Mouse (Mus musculus) kidney, adult 2 months (tissue): ENCODE data around the gene Klhl8. TPM values are rescaled to one million over a fixed set of nuclear protein-coding genes. Genes with fewer than 3 reads are reported as not detected.

Experiments
- DNase-seq: peaks from one replicate; pipeline ENCODE4 v3.0.0; 2021
- H3K27ac ChIP-seq: fragments of 200-500 bp; 2 replicates; pipeline ENCODE4 v1.5.1; 2012; ENCODE audit warnings: low read depth, low read length, control low read depth, inconsistent platforms; ENCODE audit not compliant: insufficient read depth
- H3K27me3 ChIP-seq: fragments of 200-500 bp; replicated peaks from 2 replicates; pipeline ENCODE4 v1.6.1; 2012; ENCODE audit warnings: mild to moderate bottlenecking, moderate library complexity, low read length, inconsistent platforms; ENCODE audit not compliant: control insufficient read depth, insufficient read depth
- H3K36me3 ChIP-seq: fragments of 200-500 bp; 2 replicates; pipeline ENCODE4 v1.6.1; 2012; ENCODE audit warnings: mild to moderate bottlenecking, moderate library complexity, low read length, inconsistent platforms; ENCODE audit not compliant: control insufficient read depth, insufficient read depth
- H3K4me1 ChIP-seq: fragments of 200-500 bp; 2 replicates; pipeline ENCODE4 v1.6.1; 2011; ENCODE audit warnings: low read length; ENCODE audit not compliant: control insufficient read depth, insufficient read depth
- H3K4me3 ChIP-seq: fragments of 200-500 bp; 2 replicates; pipeline ENCODE4 v1.5.1; 2011; ENCODE audit warnings: mild to moderate bottlenecking, low read depth, low read length, control low read depth; ENCODE audit not compliant: insufficient read depth
- CTCF ChIP-seq: fragments of 200-500 bp; conservative IDR thresholded peaks from 2 replicates; pipeline ENCODE4 v1.5.1; 2011; ENCODE audit warnings: low read depth, mild to moderate bottlenecking, control low read depth, low read length, moderate library complexity, mixed read lengths; ENCODE audit not compliant: insufficient read depth, insufficient read length
- POLR2A ChIP-seq: fragments of 200-500 bp; IDR thresholded peaks from one replicate; pipeline ENCODE4 v1.6.1; 2011; ENCODE audit warnings: low read depth, low read length, control low read depth
- WGBS: fragments of 180-500 bp; shearing (Covaris S2); methylation state at CpG from one replicate; pipeline ENCODE4 v1.1.7; 2018; 5-methylcytosine and 5-hydroxymethylcytosine counted together
- polyA plus RNA-seq: library from polyadenylated mRNA; depleted of rRNA; stranded (reverse); fragments of >200 nt; gene quantifications from 2 replicates; pipeline ENCODE4 v1.2.3, GENCODE M21; 2012

Klhl8 gene
- polyA plus RNA-seq, 1 experiment, result 5.6 TPM

DNA sequence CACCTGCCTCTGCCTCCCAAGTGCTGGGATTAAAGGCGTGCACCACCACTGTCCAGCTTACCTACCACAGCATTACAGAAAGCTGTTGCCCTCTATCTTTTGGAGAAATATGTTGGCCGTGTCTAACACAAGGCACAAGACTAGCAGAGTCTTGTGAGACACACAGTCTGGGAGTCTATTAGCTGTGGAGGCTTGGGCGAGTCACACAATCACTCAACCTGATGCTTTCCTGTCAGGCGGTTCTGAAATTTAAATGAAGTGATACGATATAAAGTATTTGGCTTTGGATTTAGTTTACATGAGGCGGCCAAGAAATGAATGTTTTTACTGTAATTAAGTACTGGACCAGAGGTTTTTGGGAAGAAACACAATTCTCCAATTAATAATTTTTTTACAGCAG, 4.9 kb downstream of the Klhl8 start:
- TF ChIP-seq POLR2A (no peak), CTCF (no peak)
- 86% methylated on average over 6 of the region's 6 CpGs for WGBS

DNA sequence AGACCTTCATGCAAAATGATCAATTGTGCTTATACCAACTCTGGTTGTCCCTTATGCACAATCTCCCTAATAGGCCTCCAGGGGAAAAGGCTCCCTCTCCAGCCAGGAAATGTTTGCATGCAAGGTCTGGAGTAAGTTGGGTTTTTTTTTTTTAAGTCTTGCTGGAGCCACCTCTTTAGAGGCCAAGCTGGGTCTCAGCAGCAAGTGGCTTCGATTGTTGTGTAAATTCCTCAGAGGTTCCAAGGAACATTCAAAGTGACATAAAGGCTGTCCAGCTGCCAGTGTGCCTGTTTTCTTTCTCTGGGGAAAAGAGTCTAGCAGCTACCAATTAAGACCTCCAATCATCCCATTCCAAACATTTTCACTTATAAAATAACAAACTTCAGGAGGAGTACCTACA, 12.7 kb downstream of the Klhl8 start:
- no peak for TF ChIP-seq POLR2A
- TF ChIP-seq CTCF, result no peak
- H3K4me3 ChIP-seq, result no peak overlapping the region
- no peak for DNase-seq
- no peaks in the 10 kb centered on the region for H3K4me1 ChIP-seq
- H3K27ac ChIP-seq, result no peak overlapping the region
- WGBS, result 34% methylated on average over 1 of the region's 1 CpGs
- H3K36me3 ChIP-seq, result no peaks in the 10 kb centered on the region
- H3K27me3 ChIP-seq, result no peaks in the 10 kb centered on the region

More for the DNA sequence above, 4.9 kb downstream of the Klhl8 start:
- DNase-seq, result no peak
- Histone ChIP-seq H3K36me3 (no peaks in the 10 kb centered on the region), H3K4me3 (no peak overlapping the region), H3K27ac (no peak overlapping the region), H3K4me1 (no peaks in the 10 kb centered on the region; the same call in 1 of the 2 replicates), H3K27me3 (no peaks in the 10 kb centered on the region)

DNA sequence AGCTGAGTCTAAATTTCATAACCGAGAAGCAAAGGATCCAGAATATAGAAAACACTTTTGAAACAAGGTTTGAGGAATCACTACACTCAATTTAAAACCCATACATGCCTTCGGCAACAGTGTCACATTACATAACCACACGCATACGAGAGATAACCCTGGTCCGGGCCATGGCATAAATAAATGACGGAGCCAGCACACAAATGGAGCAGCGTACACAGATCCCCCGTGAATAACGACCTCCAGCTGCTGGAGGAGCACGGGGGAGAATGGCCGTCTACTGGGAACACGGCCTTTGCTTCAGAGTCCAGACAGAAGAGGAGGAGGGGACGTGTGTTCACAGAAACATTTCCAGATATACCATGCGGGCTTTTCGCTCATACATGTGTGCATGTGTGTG, 21.3 kb downstream of the Klhl8 start:
- TF ChIP-seq POLR2A (no peak), CTCF (no peak)
- H3K4me3 ChIP-seq, result no peak overlapping the region
- H3K36me3 ChIP-seq, result no peaks in the 10 kb centered on the region
- WGBS, result 73% methylated on average over 15 of the region's 15 CpGs
- H3K27me3 ChIP-seq, result no peaks in the 10 kb centered on the region
- no peak overlapping the region for H3K27ac ChIP-seq
- H3K4me1 ChIP-seq, result peaks cover 3% of the 10 kb centered on the region; the same call in 1 of the 2 replicates
- no peak for DNase-seq

DNA sequence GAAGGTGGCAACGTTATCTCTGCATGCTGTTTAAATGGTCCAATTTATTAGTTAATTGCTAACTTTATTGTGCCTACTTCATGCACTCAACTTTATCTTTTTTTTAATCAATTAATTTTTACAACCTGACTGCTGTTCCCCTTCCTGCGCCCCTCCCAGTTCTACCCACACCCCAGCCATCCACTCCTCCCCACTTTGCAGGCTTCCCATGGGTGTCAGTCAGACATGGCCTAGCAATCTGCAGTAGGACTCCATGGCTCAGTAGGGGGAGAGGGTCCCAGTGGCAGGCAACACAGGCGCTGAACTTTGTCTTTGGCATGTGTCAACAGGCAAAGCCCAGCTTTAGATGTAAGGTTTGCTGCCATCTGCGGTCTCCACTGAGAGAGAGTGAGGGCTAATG, 47.3 kb downstream of the Klhl8 start:
- Histone ChIP-seq H3K36me3 (peaks cover 4% of the 10 kb centered on the region; the same call in 1 of the 2 replicates), H3K27me3 (no peaks in the 10 kb centered on the region), H3K4me3 (no peak overlapping the region), H3K27ac (no peak overlapping the region), H3K4me1 (no peaks in the 10 kb centered on the region)
- no peak for TF ChIP-seq POLR2A
- no peak for TF ChIP-seq CTCF
- DNase-seq, result no peak
- 83% methylated on average over 4 of the region's 4 CpGs for WGBS

DNA sequence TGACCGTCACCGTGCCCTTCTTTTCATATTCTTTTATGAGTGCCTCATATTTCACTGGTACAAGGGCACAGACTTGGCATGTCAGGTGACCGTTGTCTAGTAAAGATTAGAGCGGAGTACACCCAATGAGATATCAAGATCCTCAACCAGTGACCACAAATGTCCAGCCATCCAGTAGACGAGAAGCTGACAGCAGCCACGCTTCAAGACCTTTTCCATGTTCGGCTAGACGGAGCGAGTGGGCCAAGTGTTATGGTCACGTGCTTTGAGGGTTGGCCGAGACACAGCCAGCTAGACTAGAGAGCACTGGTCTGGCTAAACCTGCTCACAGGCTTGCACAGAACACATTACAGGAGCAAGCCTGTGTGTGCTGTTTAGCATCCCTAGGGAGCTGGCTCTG, 50.4 kb downstream of the Klhl8 start:
- Histone ChIP-seq H3K27me3 (no peaks in the 10 kb centered on the region), H3K4me3 (no peak overlapping the region), H3K4me1 (peaks cover 4% of the 10 kb centered on the region; the same call in 1 of the 2 replicates), H3K27ac (no peak overlapping the region), H3K36me3 (peaks cover 1% of the 10 kb centered on the region; the same call in 1 of the 2 replicates)
- TF ChIP-seq CTCF (no peak), POLR2A (no peak)
- DNase-seq, result no peak
- WGBS, result 90% methylated on average over 11 of the region's 11 CpGs

DNA sequence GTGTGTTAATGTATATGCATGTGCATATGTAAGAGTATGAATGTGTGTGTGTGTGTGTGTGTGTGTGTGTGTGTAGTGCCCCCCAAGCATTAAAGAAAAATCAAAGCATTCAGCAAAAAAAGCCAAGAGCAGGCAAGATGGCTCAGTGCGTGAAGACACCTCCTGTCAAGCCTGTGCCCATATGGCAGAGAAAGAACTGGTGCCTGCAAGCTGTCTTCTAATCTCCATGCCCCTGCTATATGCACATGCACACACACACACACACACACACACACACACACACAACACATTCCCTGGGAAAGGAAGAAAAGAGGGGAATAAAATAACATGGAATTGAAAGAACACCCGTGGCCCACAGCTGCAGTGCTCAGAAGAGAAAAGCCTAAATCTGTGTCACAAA, 53.9 kb downstream of the Klhl8 start:
- Histone ChIP-seq H3K4me3 (no peak overlapping the region), H3K36me3 (no peaks in the 10 kb centered on the region), H3K4me1 (peaks cover 4% of the 10 kb centered on the region; the same call in 1 of the 2 replicates), H3K27me3 (no peaks in the 10 kb centered on the region), H3K27ac (no peak overlapping the region)
- no peak for DNase-seq
- no peak for TF ChIP-seq CTCF
- no peak for TF ChIP-seq POLR2A
- 69% methylated on average over 2 of the region's 2 CpGs for WGBS

DNA sequence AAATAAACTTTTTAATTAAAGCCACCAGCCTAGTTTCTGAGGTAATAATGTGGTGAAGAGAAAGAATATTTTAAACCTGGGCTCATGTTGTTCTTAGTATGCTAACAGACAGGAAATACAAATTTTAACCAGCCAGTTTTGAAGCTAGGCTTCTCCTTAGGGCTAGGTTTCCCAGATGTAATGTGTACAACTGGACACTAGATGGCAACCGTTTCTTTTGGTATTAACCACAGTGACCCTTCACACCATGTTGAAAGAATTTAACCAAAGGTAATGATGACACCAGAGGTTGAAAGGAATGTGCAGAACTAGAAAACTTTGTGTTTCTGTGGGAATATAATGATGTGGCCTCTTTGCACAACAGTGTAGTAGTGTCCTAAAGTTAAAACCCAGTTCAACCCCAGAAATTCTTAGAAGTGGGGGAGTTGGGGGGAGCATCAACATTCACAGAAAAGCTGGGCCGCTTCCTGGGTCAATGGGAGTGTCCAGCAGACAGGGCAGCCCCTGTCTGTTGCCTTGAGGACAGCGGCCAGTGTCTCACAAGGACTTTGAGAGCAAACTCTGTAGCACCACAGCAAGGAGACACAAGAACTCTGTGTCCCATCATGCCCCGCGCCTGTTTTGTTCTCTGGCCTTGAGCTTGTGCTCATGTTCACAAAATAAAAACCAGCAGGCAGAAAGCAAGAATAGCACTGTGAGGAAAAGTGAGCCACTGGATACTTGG, 54.6 kb downstream of the Klhl8 start:
- Histone ChIP-seq H3K4me3 (no peak overlapping the region), H3K36me3 (no peaks in the 10 kb centered on the region), H3K27ac (no peak overlapping the region), H3K4me1 (peaks cover 4% of the 10 kb centered on the region; the same call in 1 of the 2 replicates), H3K27me3 (no peaks in the 10 kb centered on the region)
- DNase-seq, result peak; percentile 69
- 0 out of 2 replicates have a peak, but pooled peaks have one; percentile 2 for TF ChIP-seq CTCF
- no peak for TF ChIP-seq POLR2A
- whole genome bisulfite sequencing, result 44% methylated on average over 5 of the region's 5 CpGs
